23 mouse cellular contexts compared by ENCODE assay signal in the genomic region with DNA sequence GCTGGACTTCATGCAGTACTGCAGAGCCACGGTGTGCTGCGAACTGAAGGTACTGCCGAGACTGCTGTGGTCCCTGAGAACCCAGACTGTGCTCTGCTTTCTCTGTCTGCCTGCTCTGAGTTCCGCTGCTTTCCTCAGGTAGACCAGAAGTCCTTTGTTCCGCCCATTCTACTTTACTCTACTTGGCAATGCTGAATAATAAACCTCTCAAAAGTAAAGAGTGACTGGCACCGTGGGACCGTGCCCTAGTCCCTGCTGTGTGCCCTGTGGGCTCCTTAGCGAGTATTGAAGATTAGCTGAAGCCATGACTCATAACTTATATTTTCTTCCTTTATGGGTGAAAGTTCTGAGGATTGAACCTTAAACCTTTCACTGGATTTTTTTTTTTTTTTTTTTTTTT. TPM values are rescaled to one million over a fixed set of nuclear protein-coding genes. Genes with fewer than 3 reads are reported as not detected.
DNase-seq lines count a peak whose midpoint lies in the region; ATAC-seq and TF ChIP-seq lines count a peak whose summit lies in the region.
"Had no signal": no experiment of that assay in that cellular context is flagged by ENCODE, and none has a peak within 500 bp of the region (broad histone marks: within the 10 kb centered on the region; RNA-seq: fewer than 3 reads in every experiment).

No protein-coding gene starts in this region.

- H3K9me3 ChIP-seq in liver, postnatal 0 days (ENCODE audit: low read length) = no peaks in the 10 kb centered on the region
- no peaks in the 10 kb centered on the region for H3K9me3 ChIP-seq in ES-E14 (ENCODE audit: control insufficient read depth, insufficient read depth, low read depth, low read length)
- H3K9me3 ChIP-seq: embryonic facial prominence, embryonic 12.5 days; embryonic facial prominence, embryonic 15.5 days; forebrain, embryonic 12.5 days; forebrain, embryonic 15.5 days; heart, embryonic 10.5 days; hindbrain, embryonic 12.5 days; hindbrain, embryonic 15.5 days had no signal

- no peaks in the 10 kb centered on the region for H3K27me3 ChIP-seq in liver, adult 2 months (ENCODE audit: control insufficient read depth, insufficient read depth, low read length)
- no peaks in the 10 kb centered on the region for H3K27me3 ChIP-seq in liver, postnatal 0 days (ENCODE audit: insufficient read depth, low read length)
- H3K27me3 ChIP-seq: CH12.LX; embryonic facial prominence, embryonic 12.5 days; embryonic facial prominence, embryonic 15.5 days; forebrain, embryonic 12.5 days; forebrain, embryonic 15.5 days; hindbrain, embryonic 12.5 days; hindbrain, embryonic 15.5 days had no signal

- TF ChIP-seq EP300 in liver, postnatal 0 days (IDR thresholded peaks at IDR 0.05; ENCODE audit: low read depth) = no peak

- in situ Hi-C loops in ES-E14 (cut with MboI; ENCODE audit: low sequenced_read_pairs in 2 of 2, unreplicated experiment in 2 of 2) = no loop called here

- no peak for TF ChIP-seq CTCF in liver, adult 2 months (IDR thresholded peaks at IDR 0.05; ENCODE audit: low read depth, low read length)
- no peak for TF ChIP-seq CTCF in liver, postnatal 0 days (IDR thresholded peaks at IDR 0.05; ENCODE audit: low read depth)

- H3K4me2 ChIP-seq in liver, postnatal 0 days (ENCODE audit: low read depth, low read length) = no peak overlapping the region
- H3K4me2 ChIP-seq: embryonic facial prominence, embryonic 12.5 days; embryonic facial prominence, embryonic 15.5 days; forebrain, embryonic 12.5 days; forebrain, embryonic 15.5 days; hindbrain, embryonic 12.5 days; hindbrain, embryonic 15.5 days had no signal

- H3K4me1 ChIP-seq in liver, adult 2 months (ENCODE audit: control insufficient read depth, insufficient read depth, low read length) = peaks cover 4% of the 10 kb centered on the region; the same call in 1 of the 2 replicates
- H3K4me1 ChIP-seq in liver, postnatal 0 days (ENCODE audit: insufficient read depth) = 0 out of 2 replicates have a peak, but pooled peaks cover 4% of the 10 kb centered on the region
- no peaks in the 10 kb centered on the region for H3K4me1 ChIP-seq in ES-E14 (ENCODE audit: control insufficient read depth in 2 of 2, insufficient read depth in 2 of 2, low read length in 2 of 2, poor library complexity in 1 of 2)
- H3K4me1 ChIP-seq: embryonic facial prominence, embryonic 12.5 days; embryonic facial prominence, embryonic 15.5 days; forebrain, embryonic 12.5 days; forebrain, embryonic 15.5 days; heart, embryonic 10.5 days; hindbrain, embryonic 12.5 days; hindbrain, embryonic 15.5 days had no signal

- no peak for TF ChIP-seq POLR2A in liver, adult 2 months (IDR thresholded peaks at IDR 0.05; ENCODE audit: extremely low read depth, insufficient read depth, low read length)

- ATAC-seq in liver, postnatal 0 days = no peak
- ATAC-seq: activated CD4-positive, CD25-positive, alpha-beta regulatory T cell, adult 4 months; forebrain, embryonic 15.5 days had no signal

- H3K36me3 ChIP-seq in liver, adult 2 months (ENCODE audit: control insufficient read depth, insufficient read depth, low read length) = peaks cover 4% of the 10 kb centered on the region; the same call in 1 of the 2 replicates
- peaks cover 4% of the 10 kb centered on the region; the same call in 1 of the 2 replicates for H3K36me3 ChIP-seq in liver, postnatal 0 days (replicated peaks; ENCODE audit: insufficient read depth, low read length)
- H3K36me3 ChIP-seq in ES-E14 (ENCODE audit: control insufficient read depth, insufficient read depth, low read length, poor library complexity, severe bottlenecking) = peaks cover 28% of the 10 kb centered on the region

- H3K79me2 ChIP-seq in liver, adult 2 months (ENCODE audit: control insufficient read depth, insufficient read depth, low read length) = no peaks in the 10 kb centered on the region

- H3K27ac ChIP-seq in liver, adult 2 months (replicated peaks; ENCODE audit: insufficient read depth, low read depth, low read length) = no peak overlapping the region
- no peak overlapping the region for H3K27ac ChIP-seq in liver, postnatal 0 days (ENCODE audit: low read depth)
- no peak overlapping the region for H3K27ac ChIP-seq in ES-E14 (ENCODE audit: insufficient read depth, low read depth, low read length, poor library complexity, severe bottlenecking)
- H3K27ac ChIP-seq: embryonic facial prominence, embryonic 12.5 days; embryonic facial prominence, embryonic 15.5 days; forebrain, embryonic 12.5 days; forebrain, embryonic 15.5 days; heart, adult 2 months; heart, embryonic 10.5 days; hindbrain, embryonic 12.5 days; hindbrain, embryonic 15.5 days had no signal

- no peak overlapping the region for H3K9ac ChIP-seq in liver, adult 2 months (ENCODE audit: low read depth, low read length)
- H3K9ac ChIP-seq in liver, postnatal 0 days (replicated peaks) = no peak overlapping the region
- no peak overlapping the region for H3K9ac ChIP-seq in ES-E14 (ENCODE audit: insufficient read depth, low read depth, low read length, poor library complexity, severe bottlenecking)
- H3K9ac ChIP-seq: embryonic facial prominence, embryonic 12.5 days; embryonic facial prominence, embryonic 15.5 days; forebrain, embryonic 12.5 days; forebrain, embryonic 15.5 days; hindbrain, embryonic 12.5 days; hindbrain, embryonic 15.5 days had no signal

- 77% methylated on average over 8 of the region's 8 CpGs for WGBS in liver, adult 2 months
- 86% methylated on average over 8 of the region's 8 CpGs for WGBS in liver, postnatal 0 days (ENCODE audit: insufficient replicate concordance)

- H3K4me3 ChIP-seq in liver, adult 2 months (ENCODE audit: insufficient read depth, low read depth, low read length) = no peak overlapping the region
- no peak overlapping the region for H3K4me3 ChIP-seq in liver, postnatal 0 days (ENCODE audit: low read depth, low read length)
- no peak overlapping the region for H3K4me3 ChIP-seq in ES-E14 (ENCODE audit: insufficient read depth in 1 of 2, low read depth in 1 of 2, low read length in 2 of 2, poor library complexity in 1 of 2, severe bottlenecking in 1 of 2)
- H3K4me3 ChIP-seq: embryonic facial prominence, embryonic 12.5 days; embryonic facial prominence, embryonic 15.5 days; forebrain, embryonic 12.5 days; forebrain, embryonic 15.5 days; heart, adult 2 months; heart, embryonic 10.5 days; hindbrain, embryonic 12.5 days; hindbrain, embryonic 15.5 days had no signal

- DNase-seq in liver, adult 2 months (ENCODE audit: extremely low read depth, low read depth, low spot score) = peak; percentile 51
- DNase-seq in liver, postnatal 0 days = no peak
- DNase-seq in ES-E14 (ENCODE audit: low read depth, low spot score) (no peak), adipocyte (ENCODE audit: low spot score) (peak; percentile 49)
- no peak for DNase-seq in adrenal gland, postnatal 14 days
- no peak for DNase-seq in spleen, adult 12 weeks (ENCODE audit: low spot score)
- DNase-seq: adrenal gland, postnatal 10 days; B cell, adult 2 months; cerebellum, adult 11 months; cerebellum, adult 2 months; cerebellum, adult 9-11 months; cerebellum, postnatal 25 days; gastrocnemius, postnatal 25 days; heart, adult 2 months had no signal

TF ChIP-seq in ES-E14, 5 proteins besides CTCF, POLR2A, EP300 and RAD21:
- TF ChIP-seq MAFK (IDR thresholded peaks at IDR 0.05; ENCODE audit: insufficient read depth, low read depth, low read length) (no peak), ZNF384 (IDR thresholded peaks at IDR 0.05; ENCODE audit: low read depth, low read length) (peak; percentile 76), CHD2 (IDR thresholded peaks at IDR 0.05; ENCODE audit: low read depth, low read length) (no peak)

RNA-seq across cellular contexts. Expression of a gene that starts 10.9 kb away (rescaled TPM):
- 5.0 and 5.9 TPM in 2 replicates for total RNA-seq in liver, adult 2 months (2014; rRNA removed)
- 6.6 and 7.3 TPM in 2 replicates for polyA plus RNA-seq in liver, adult 2 months (2012; rRNA removed)
- 3.2 and 3.3 TPM in 2 replicates for polyA plus RNA-seq in liver, postnatal 0 days (2015; fragmentation: Nextera tagmentation; extraction: Ambion mirVana)
- total RNA-seq in ES-E14 (2012; rRNA removed) = 24.5 and 28.3 TPM in 2 replicates
- total RNA-seq in adrenal gland, postnatal 14 days (2021) = 6.5 and 9.4 TPM in 2 replicates

RNA-seq across cellular contexts. Expression of a gene that starts 17.2 kb away (rescaled TPM):
- 51.8 and 84.8 TPM in 2 replicates for total RNA-seq in liver, adult 2 months (2014; rRNA removed)
- 68.7 and 72.9 TPM in 2 replicates for polyA plus RNA-seq in liver, adult 2 months (2012; rRNA removed)
- 42.7 and 44.4 TPM in 2 replicates for polyA plus RNA-seq in liver, postnatal 0 days (2015; fragmentation: Nextera tagmentation; extraction: Ambion mirVana)
- total RNA-seq in ES-E14 (2012; rRNA removed) = 67.7 and 90.1 TPM in 2 replicates
- 67.9 and 75.7 TPM in 2 replicates for total RNA-seq in adrenal gland, postnatal 14 days (2021)

Comparison
In these comparisons a context has a peak if more than half of its experiments do, and no peak if none do; other contexts are left out.
1. DNase-seq: peak in liver, adult 2 months (single experiment) and adipocyte (single experiment); none in liver, postnatal 0 days (single experiment), ES-E14 (single experiment), adrenal gland, postnatal 14 days (single experiment) and spleen, adult 12 weeks (single experiment).